Mouse (Mus musculus): Measurements from ENCODE around the gene Epor. TPM values are rescaled to one million over a fixed set of nuclear protein-coding genes. Genes with fewer than 3 reads are reported as not detected.

Gene Epor
- polyA plus RNA-seq, 1 experiment from 2014 or later, result 4.9 TPM

DNA sequence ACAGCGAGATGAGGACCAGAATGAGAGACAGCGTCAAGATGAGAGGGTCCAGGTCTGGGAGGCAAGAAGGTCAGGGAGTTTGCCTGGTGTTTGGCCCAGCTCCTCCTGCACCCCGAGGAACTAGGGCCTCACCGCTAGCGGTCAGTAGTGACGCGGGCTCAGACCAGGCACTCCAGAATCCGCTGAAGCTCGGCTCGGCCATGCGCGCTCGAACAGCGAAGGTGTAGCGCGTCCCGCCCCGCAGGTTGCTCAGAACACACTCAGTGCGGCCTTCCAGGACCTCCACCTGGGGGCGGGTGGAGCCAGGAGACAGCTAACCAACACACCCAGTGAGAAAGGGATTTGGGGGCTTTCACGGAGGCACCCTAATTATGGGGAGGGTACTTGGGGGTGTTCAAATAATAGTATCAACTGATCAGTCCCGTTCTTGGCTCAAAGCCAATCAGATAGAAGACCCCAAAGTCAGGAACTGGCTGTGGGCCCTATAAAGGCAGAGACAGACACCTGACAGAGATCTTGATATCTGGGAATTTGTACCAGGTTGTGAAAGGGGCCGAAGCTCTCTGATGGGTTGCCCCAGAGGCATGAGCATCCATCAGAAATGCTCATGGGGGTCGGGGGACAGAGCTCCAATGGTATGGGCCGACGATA, 2.6 kb downstream of the Epor start:
- H3K9ac ChIP-seq (ENCODE audit: low read length), result no peak overlapping the region
- ATAC-seq (ENCODE audit: insufficient number of reproducible peaks, low FRiP score, low TSS enrichment, low read depth) (no peak), DNase-seq (ENCODE audit: low spot score) (peak; percentile 51)
- H3K9me3 ChIP-seq (ENCODE audit: control insufficient read depth, low read length), result no peaks in the 10 kb centered on the region
- H3K27me3 ChIP-seq (ENCODE audit: control insufficient read depth, insufficient read depth, low read length), result peaks cover 36% of the 10 kb centered on the region
- H3K4me3 ChIP-seq (ENCODE audit: low read depth, low read length), result no peak overlapping the region
- 0 out of 2 replicates have a peak, but pooled peaks cover 10% of the 10 kb centered on the region for H3K4me1 ChIP-seq (ENCODE audit: control insufficient read depth, insufficient read depth, low read length)
- WGBS, result 6% methylated on average over 26 of the region's 26 CpGs
- no peak overlapping the region for H3K27ac ChIP-seq (replicated peaks; ENCODE audit: low read depth, low read length)
- peak overlapping the region; percentile 22 for H3K4me2 ChIP-seq (ENCODE audit: low read depth, severe bottlenecking)
- peaks cover 6% of the 10 kb centered on the region; the same call in 1 of the 2 replicates for H3K36me3 ChIP-seq (ENCODE audit: control insufficient read depth, insufficient read depth, low read length)

DNA sequence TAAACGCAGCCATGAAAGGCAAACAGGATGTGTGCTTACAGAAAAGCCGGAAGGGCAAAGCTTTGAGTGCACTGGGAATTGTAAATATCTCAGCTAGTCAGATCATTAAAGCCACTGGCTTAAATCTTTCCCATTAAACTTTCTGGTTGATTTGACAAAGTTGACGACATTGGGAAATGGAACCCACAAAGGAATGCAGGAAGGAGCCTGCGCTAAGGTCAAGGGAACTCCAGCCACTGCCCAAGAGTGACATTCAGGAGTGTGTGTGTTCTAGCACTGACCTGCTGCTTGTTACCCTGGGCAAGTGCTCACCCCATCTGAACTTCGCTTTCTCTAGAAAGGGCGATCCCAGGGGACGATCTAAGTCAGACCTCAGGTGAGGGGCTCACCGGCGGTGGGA, 3.2 kb downstream of the Epor start:
- ATAC-seq (ENCODE audit: insufficient number of reproducible peaks, low FRiP score, low TSS enrichment, low read depth) (no peak), DNase-seq (ENCODE audit: low spot score) (no peak)
- no peaks in the 10 kb centered on the region for H3K9me3 ChIP-seq (ENCODE audit: control insufficient read depth, low read length)
- peaks cover 6% of the 10 kb centered on the region; the same call in 1 of the 2 replicates for H3K36me3 ChIP-seq (ENCODE audit: control insufficient read depth, insufficient read depth, low read length)
- H3K9ac ChIP-seq (ENCODE audit: low read length), result no peak overlapping the region
- H3K4me2 ChIP-seq (ENCODE audit: low read depth, severe bottlenecking), result peak overlapping the region; percentile 22; the same call in 1 of the 2 replicates
- 44% methylated on average over 9 of the region's 9 CpGs for WGBS
- H3K27ac ChIP-seq (replicated peaks; ENCODE audit: low read depth, low read length), result no peak overlapping the region
- H3K27me3 ChIP-seq (ENCODE audit: control insufficient read depth, insufficient read depth, low read length), result peaks cover 36% of the 10 kb centered on the region
- 0 out of 2 replicates have a peak, but pooled peaks cover 10% of the 10 kb centered on the region for H3K4me1 ChIP-seq (ENCODE audit: control insufficient read depth, insufficient read depth, low read length)
- no peak overlapping the region for H3K4me3 ChIP-seq (ENCODE audit: low read depth, low read length)

DNA sequence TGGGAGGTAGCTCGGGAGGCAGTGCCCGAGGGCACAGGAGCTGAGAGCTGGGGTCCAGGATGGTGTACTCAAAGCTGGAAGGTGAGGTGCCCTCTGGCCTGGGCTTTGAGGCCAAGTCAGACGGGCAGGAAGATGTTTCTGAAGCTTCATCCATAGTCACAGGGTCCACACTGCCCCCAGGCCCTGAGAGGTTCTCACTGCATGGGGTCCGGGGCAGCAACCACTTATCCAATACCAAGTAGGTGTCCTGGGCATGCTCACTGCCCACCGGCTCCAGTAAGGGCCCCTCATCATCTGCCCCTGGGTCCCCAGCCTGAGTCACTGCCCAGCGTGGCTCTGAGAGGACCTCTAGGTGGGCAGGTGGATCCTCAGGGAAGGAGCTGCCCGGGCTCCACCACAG, 4.1 kb downstream of the Epor start:
- no peaks in the 10 kb centered on the region for H3K9me3 ChIP-seq (ENCODE audit: control insufficient read depth, low read length)
- 88% methylated on average over 7 of the region's 7 CpGs for WGBS
- 0 out of 2 replicates have a peak, but pooled peaks cover 10% of the 10 kb centered on the region for H3K4me1 ChIP-seq (ENCODE audit: control insufficient read depth, insufficient read depth, low read length)
- H3K9ac ChIP-seq (ENCODE audit: low read length), result no peak overlapping the region
- H3K27ac ChIP-seq (replicated peaks; ENCODE audit: low read depth, low read length), result no peak overlapping the region
- no peak for DNase-seq (ENCODE audit: low spot score)
- H3K4me2 ChIP-seq (ENCODE audit: low read depth, severe bottlenecking), result no peak overlapping the region
- ATAC-seq (ENCODE audit: insufficient number of reproducible peaks, low FRiP score, low TSS enrichment, low read depth), result no peak
- H3K36me3 ChIP-seq (ENCODE audit: control insufficient read depth, insufficient read depth, low read length), result peaks cover 6% of the 10 kb centered on the region; the same call in 1 of the 2 replicates
- peaks cover 36% of the 10 kb centered on the region for H3K27me3 ChIP-seq (ENCODE audit: control insufficient read depth, insufficient read depth, low read length)
- H3K4me3 ChIP-seq (ENCODE audit: low read depth, low read length), result no peak overlapping the region

DNA sequence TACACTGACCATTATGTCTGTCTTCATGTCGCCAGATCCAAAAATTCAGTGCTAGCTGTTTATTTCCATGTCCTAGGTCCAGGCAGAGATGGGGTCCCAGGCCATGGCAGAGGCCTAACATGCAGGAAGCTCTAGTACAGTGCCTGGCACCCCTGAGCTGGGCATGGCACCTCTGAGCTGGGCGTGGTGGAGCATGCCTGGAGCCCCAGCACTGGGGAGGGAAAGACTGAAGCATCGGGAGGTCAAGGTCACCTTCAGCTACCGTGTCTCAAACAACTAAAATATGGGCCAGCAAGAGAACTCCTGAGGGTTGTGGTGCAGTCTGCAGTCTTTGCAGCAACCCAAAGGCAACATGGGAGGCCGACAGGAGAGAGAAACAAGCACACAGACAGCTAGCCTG, 4.9 kb downstream of the Epor start:
- ATAC-seq (ENCODE audit: insufficient number of reproducible peaks, low FRiP score, low TSS enrichment, low read depth) (no peak), DNase-seq (ENCODE audit: low spot score) (no peak)
- peaks cover 6% of the 10 kb centered on the region; the same call in 1 of the 2 replicates for H3K36me3 ChIP-seq (ENCODE audit: control insufficient read depth, insufficient read depth, low read length)
- no peak overlapping the region for H3K27ac ChIP-seq (replicated peaks; ENCODE audit: low read depth, low read length)
- H3K9ac ChIP-seq (ENCODE audit: low read length), result no peak overlapping the region
- H3K9me3 ChIP-seq (ENCODE audit: control insufficient read depth, low read length), result no peaks in the 10 kb centered on the region
- H3K4me2 ChIP-seq (ENCODE audit: low read depth, severe bottlenecking), result no peak overlapping the region
- 0 out of 2 replicates have a peak, but pooled peaks cover 10% of the 10 kb centered on the region for H3K4me1 ChIP-seq (ENCODE audit: control insufficient read depth, insufficient read depth, low read length)
- 80% methylated on average over 5 of the region's 5 CpGs for WGBS
- peaks cover 34% of the 10 kb centered on the region for H3K27me3 ChIP-seq (ENCODE audit: control insufficient read depth, insufficient read depth, low read length)
- H3K4me3 ChIP-seq (ENCODE audit: low read depth, low read length), result no peak overlapping the region

DNA sequence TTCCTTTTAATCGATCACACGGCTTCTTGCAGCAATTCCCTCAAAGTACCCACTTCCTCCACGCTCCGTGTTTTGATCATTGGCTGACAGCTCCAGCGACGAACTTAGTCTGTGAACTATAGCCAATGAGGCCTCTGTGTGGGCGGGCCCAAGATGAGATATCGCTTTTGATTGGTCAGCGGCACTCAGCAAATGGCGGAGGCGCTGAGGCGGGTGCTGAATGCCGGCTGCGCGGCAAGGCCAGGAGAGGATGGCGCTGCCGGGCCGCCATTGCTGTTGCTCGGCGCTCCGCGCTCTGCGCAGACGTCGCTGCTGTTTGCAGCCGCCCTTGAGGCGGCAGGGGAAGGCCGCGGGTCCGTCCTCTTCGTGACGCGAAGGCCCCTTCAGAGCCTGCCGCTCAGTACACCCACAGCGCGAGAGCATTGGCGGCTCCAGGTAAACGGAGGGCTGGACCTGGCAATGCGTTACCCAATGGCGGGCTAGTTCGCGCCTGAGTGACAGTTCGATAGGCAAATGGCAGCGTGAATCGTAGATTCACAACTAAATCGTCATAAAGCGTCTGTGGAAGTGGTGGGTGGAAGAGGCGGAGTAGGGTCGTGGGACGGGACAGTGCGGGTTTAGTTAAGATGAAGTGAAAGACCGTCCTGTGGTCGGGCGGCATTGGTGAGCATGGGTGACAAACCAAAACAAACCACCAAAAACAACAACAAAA, 7.6 kb downstream of the Epor start, which contains the start of gene Swsap1:
TSS of gene Swsap1 (plus strand) at position 186 of the 712 bp plus-strand sequence.
- peak within 1 kb of the TSS; percentile 76 for H3K9ac ChIP-seq (ENCODE audit: low read length)
- ATAC-seq (ENCODE audit: insufficient number of reproducible peaks, low FRiP score, low TSS enrichment, low read depth), result peak; percentile 96
- WGBS, result under 1% methylated on average over 54 of the region's 54 CpGs

DNA sequence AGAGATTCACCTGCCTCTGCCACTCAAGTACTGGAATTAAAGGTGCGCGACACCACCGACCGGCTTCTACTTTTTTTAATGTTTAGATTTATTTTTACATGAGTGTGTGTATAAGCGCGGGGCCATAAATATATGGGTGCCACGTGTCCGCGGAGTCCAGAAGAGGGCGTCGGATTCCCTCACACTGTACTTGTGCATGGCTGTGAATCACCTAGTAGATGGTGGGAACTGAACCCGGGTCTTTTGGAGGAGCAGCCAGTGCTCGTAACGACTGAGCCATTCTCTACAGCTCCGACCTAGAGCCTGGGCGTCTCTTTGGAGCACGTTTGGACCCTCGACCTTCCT, 8.1 kb downstream of the Epor start:
- Histone ChIP-seq H3K9ac (ENCODE audit: low read length) (peak overlapping the region; percentile 58), H3K36me3 (ENCODE audit: control insufficient read depth, insufficient read depth, low read length) (peaks cover 6% of the 10 kb centered on the region; the same call in 1 of the 2 replicates), H3K4me2 (ENCODE audit: low read depth, severe bottlenecking) (peak overlapping the region; percentile 61), H3K4me3 (ENCODE audit: low read depth, low read length) (peak overlapping the region; percentile 73), H3K27me3 (ENCODE audit: control insufficient read depth, insufficient read depth, low read length) (peaks cover 3% of the 10 kb centered on the region), H3K27ac (replicated peaks; ENCODE audit: low read depth, low read length) (peak overlapping the region; percentile 70; the same call in 1 of the 2 replicates), H3K9me3 (ENCODE audit: control insufficient read depth, low read length) (no peaks in the 10 kb centered on the region), H3K4me1 (ENCODE audit: control insufficient read depth, insufficient read depth, low read length) (no peaks in the 10 kb centered on the region)
- 3% methylated on average over 18 of the region's 18 CpGs for WGBS
- DNase-seq (ENCODE audit: low spot score), result no peak
- ATAC-seq (ENCODE audit: insufficient number of reproducible peaks, low FRiP score, low TSS enrichment, low read depth), result peak; percentile 45

More for the DNA sequence above, 7.6 kb downstream of the Epor start, which contains the start of gene Swsap1:
- 0 out of 2 replicates have a peak, but pooled peaks cover 4% of the 10 kb centered on the region for H3K4me1 ChIP-seq (ENCODE audit: control insufficient read depth, insufficient read depth, low read length)
- peak within 1 kb of the TSS; percentile 73 for H3K4me3 ChIP-seq (ENCODE audit: low read depth, low read length)
- H3K27ac ChIP-seq (replicated peaks; ENCODE audit: low read depth, low read length), result peak within 1 kb of the TSS; percentile 70; the same call in 1 of the 2 replicates
- peak within 1 kb of the TSS; percentile 61 for H3K4me2 ChIP-seq (ENCODE audit: low read depth, severe bottlenecking)
- H3K27me3 ChIP-seq (ENCODE audit: control insufficient read depth, insufficient read depth, low read length), result peaks cover 9% of the 10 kb centered on the region
- DNase-seq (ENCODE audit: low spot score), result peak; percentile 97
- no peaks in the 10 kb centered on the region for H3K9me3 ChIP-seq (ENCODE audit: control insufficient read depth, low read length)
- peaks cover 6% of the 10 kb centered on the region; the same call in 1 of the 2 replicates for H3K36me3 ChIP-seq (ENCODE audit: control insufficient read depth, insufficient read depth, low read length)

DNA sequence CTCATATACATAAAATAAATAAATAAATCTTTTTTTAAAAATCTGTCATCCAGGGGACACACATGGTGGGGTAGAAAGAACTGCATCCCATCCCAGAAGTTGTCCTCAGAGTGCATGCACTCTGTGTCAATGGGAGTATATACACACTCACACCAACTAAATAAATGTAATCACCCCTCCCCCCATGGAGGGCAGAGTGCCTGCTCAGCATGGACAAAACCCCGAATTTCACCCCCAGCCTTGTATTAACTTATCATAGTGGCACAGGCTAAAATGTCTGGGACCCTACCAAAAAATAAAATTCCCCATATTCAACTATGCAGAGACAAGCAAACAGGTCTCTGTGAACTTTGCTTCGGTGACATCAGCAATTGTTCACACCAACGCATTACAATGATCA, 8.7 kb downstream of the Epor start:
- H3K9ac ChIP-seq (ENCODE audit: low read length), result no peak overlapping the region
- DNase-seq (ENCODE audit: low spot score) (no peak), ATAC-seq (ENCODE audit: insufficient number of reproducible peaks, low FRiP score, low TSS enrichment, low read depth) (no peak)
- no peak overlapping the region for H3K27ac ChIP-seq (replicated peaks; ENCODE audit: low read depth, low read length)
- H3K9me3 ChIP-seq (ENCODE audit: control insufficient read depth, low read length), result no peaks in the 10 kb centered on the region
- H3K36me3 ChIP-seq (ENCODE audit: control insufficient read depth, insufficient read depth, low read length), result peaks cover 3% of the 10 kb centered on the region; the same call in 1 of the 2 replicates
- WGBS, result 85% methylated on average over 3 of the region's 3 CpGs
- no peak overlapping the region for H3K4me2 ChIP-seq (ENCODE audit: low read depth, severe bottlenecking)
- no peaks in the 10 kb centered on the region for H3K4me1 ChIP-seq (ENCODE audit: control insufficient read depth, insufficient read depth, low read length)
- H3K4me3 ChIP-seq (ENCODE audit: low read depth, low read length), result no peak overlapping the region
- H3K27me3 ChIP-seq (ENCODE audit: control insufficient read depth, insufficient read depth, low read length), result peaks cover 2% of the 10 kb centered on the region; the same call in 1 of the 2 replicates

DNA sequence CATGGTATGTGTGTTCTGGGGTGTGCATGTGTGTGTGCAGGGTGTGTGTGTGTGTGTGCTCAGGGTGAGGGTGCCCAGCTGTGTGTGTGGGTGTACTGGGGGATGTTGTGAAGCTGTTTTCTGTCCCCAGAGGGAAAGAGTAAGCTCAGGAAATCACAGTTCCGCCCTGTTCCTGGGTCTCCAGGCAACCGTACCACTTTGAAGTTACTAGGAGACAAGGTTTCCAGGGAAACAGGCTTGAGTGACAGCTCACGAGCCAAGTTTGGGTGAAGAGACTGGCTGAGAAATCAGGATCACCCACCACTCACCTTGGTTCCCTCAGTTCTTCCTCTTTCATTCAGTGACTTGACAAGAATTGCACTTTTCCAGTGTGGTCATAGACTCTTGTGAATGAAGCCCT, 9.7 kb downstream of the Epor start:
- no peak overlapping the region for H3K27ac ChIP-seq (replicated peaks; ENCODE audit: low read depth, low read length)
- ATAC-seq (ENCODE audit: insufficient number of reproducible peaks, low FRiP score, low TSS enrichment, low read depth) (no peak), DNase-seq (ENCODE audit: low spot score) (no peak)
- H3K36me3 ChIP-seq (ENCODE audit: control insufficient read depth, insufficient read depth, low read length), result peaks cover 3% of the 10 kb centered on the region; the same call in 1 of the 2 replicates
- H3K9me3 ChIP-seq (ENCODE audit: control insufficient read depth, low read length), result no peaks in the 10 kb centered on the region
- no peaks in the 10 kb centered on the region for H3K27me3 ChIP-seq (ENCODE audit: control insufficient read depth, insufficient read depth, low read length)
- no peak overlapping the region for H3K4me3 ChIP-seq (ENCODE audit: low read depth, low read length)
- WGBS, result 15% methylated on average over 3 of the region's 3 CpGs
- no peak overlapping the region for H3K4me2 ChIP-seq (ENCODE audit: low read depth, severe bottlenecking)
- no peak overlapping the region for H3K9ac ChIP-seq (ENCODE audit: low read length)
- H3K4me1 ChIP-seq (ENCODE audit: control insufficient read depth, insufficient read depth, low read length), result no peaks in the 10 kb centered on the region

Measured in limb, embryonic 11.5 days (tissue).